Mouse (Mus musculus): ENCODE results near the gene Stk17b. TPM values are rescaled to one million over a fixed set of nuclear protein-coding genes. Genes with fewer than 3 reads are reported as not detected.
"Not testable (repeated sequence)": the region's sequence is repeated elsewhere in the genome, so short reads cannot be mapped to it uniquely, and the experiment has no call there.

Gene Stk17b
- polyA plus RNA-seq, 1 experiment from 2014 or later = 14.6 TPM

DNA sequence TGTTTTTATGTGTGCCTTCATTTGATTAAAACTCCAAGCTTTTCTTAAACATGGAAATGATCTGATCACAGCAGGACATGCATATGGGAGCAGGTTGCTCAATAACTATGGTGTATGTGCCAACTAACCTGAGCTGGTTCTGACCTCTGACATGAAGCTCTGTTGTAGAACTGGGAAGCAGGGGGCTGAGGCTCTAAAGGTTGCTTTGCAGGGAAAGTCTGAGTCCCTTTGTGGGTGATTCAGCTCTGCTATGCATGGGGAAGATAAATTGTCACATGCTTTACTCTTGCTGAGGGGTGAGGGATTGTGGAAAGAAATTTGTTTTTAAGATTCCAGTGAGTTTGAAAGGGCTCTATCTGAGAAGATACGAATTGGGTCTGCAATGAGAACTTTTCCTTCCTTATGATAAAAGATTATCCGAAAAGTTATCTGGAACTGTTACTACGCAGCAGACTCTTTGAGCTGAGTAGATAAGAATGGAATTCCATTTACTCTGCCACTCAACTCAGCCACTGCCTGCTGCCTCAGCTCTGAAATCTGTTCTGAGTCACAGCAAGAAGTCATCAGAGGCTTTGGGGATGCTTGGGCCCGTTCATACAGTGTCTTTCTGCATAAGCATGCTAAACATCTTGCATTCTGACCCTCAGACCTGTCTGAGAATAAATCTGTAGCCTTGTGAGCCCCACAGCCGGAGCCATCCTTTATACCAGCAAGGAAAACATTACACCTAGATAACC, 56.4 kb downstream of the Stk17b start:
- H3K4me3 ChIP-seq (ENCODE audit: low read depth, low read length) = no peak overlapping the region
- no peak overlapping the region for H3K9ac ChIP-seq (ENCODE audit: low read length)
- no peak overlapping the region for H3K27ac ChIP-seq (replicated peaks)
- no peak overlapping the region for H3K4me2 ChIP-seq (replicated peaks; ENCODE audit: low read depth)
- WGBS = 30% methylated on average over 5 of the region's 5 CpGs
- no peaks in the 10 kb centered on the region for H3K9me3 ChIP-seq (ENCODE audit: control insufficient read depth, low read length)
- no peaks in the 10 kb centered on the region for H3K27me3 ChIP-seq (ENCODE audit: control insufficient read depth, insufficient read depth, low read length)
- ATAC-seq (ENCODE audit: low FRiP score, low TSS enrichment) (peak; percentile 53; the same call in 1 of the 2 replicates), DNase-seq (ENCODE audit: low spot score) (no peak)
- no peaks in the 10 kb centered on the region for H3K4me1 ChIP-seq (replicated peaks; ENCODE audit: control insufficient read depth, insufficient read depth)
- H3K36me3 ChIP-seq (ENCODE audit: control insufficient read depth, insufficient read depth, low read length) = no peaks in the 10 kb centered on the region
- TF ChIP-seq EP300 (optimal IDR thresholded peaks at IDR 0.05) (no peak), CTCF (IDR thresholded peaks at IDR 0.05; ENCODE audit: low read depth) (no peak)

DNA sequence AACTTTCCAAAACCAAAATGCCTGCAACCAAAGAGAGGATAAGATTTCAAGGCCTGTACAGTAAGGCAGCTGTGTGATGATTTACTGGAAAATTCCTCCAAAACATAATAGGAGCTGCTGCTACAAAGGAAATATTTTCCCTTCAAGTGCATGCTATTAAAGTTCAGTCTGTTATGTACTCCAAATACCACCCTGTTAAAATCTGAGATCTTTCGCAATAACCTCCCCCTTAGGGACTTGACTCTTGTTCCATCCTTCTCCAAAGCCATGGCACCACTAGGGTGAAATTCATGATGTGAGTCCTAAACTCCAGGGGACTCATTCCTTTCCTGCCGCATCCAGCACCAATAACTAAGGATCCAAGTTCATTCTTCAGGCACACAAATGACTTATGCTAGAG, 58.1 kb downstream of the Stk17b start:
- Histone ChIP-seq H3K27me3 (ENCODE audit: control insufficient read depth, insufficient read depth, low read length) (no peaks in the 10 kb centered on the region), H3K27ac (replicated peaks) (no peak overlapping the region), H3K9ac (ENCODE audit: low read length) (no peak overlapping the region), H3K4me3 (ENCODE audit: low read depth, low read length) (no peak overlapping the region), H3K4me2 (replicated peaks; ENCODE audit: low read depth) (no peak overlapping the region), H3K4me1 (replicated peaks; ENCODE audit: control insufficient read depth, insufficient read depth) (no peaks in the 10 kb centered on the region), H3K36me3 (ENCODE audit: control insufficient read depth, insufficient read depth, low read length) (no peaks in the 10 kb centered on the region), H3K9me3 (ENCODE audit: control insufficient read depth, low read length) (no peaks in the 10 kb centered on the region)
- WGBS = 92% methylated on average over 2 of the region's 2 CpGs
- DNase-seq (ENCODE audit: low spot score) (no peak), ATAC-seq (ENCODE audit: low FRiP score, low TSS enrichment) (no peak)
- TF ChIP-seq CTCF (IDR thresholded peaks at IDR 0.05; ENCODE audit: low read depth) (no peak), EP300 (optimal IDR thresholded peaks at IDR 0.05) (no peak)

DNA sequence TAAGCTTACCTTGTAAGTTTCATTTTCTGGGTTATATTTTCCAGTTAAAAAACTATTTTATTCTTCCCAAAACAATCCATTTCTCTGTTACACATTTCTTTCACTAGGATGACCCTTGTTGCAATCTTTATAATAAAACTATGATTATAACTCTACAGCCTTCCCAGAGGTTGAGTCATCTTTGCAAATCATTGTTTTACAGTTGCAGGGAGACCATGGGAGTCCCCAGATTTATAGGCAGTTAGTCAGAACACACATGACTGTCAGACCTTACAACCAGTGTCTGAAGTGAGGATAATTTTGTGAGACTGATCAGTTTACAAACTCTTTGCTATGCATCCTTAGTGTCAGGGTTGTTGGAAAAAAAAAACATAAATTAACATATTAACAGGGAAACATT, 63.7 kb downstream of the Stk17b start:
- Histone ChIP-seq H3K9ac (ENCODE audit: low read length) (no peak overlapping the region), H3K9me3 (ENCODE audit: control insufficient read depth, low read length) (no peaks in the 10 kb centered on the region), H3K4me1 (replicated peaks; ENCODE audit: control insufficient read depth, insufficient read depth) (no peaks in the 10 kb centered on the region), H3K27me3 (ENCODE audit: control insufficient read depth, insufficient read depth, low read length) (no peaks in the 10 kb centered on the region), H3K4me3 (ENCODE audit: low read depth, low read length) (no peak overlapping the region), H3K4me2 (replicated peaks; ENCODE audit: low read depth) (no peak overlapping the region), H3K36me3 (ENCODE audit: control insufficient read depth, insufficient read depth, low read length) (no peaks in the 10 kb centered on the region), H3K27ac (replicated peaks) (no peak overlapping the region)
- ATAC-seq (ENCODE audit: low FRiP score, low TSS enrichment) (no peak), DNase-seq (ENCODE audit: low spot score) (no peak)
- no peak for TF ChIP-seq EP300 (optimal IDR thresholded peaks at IDR 0.05)
- no peak for TF ChIP-seq CTCF (IDR thresholded peaks at IDR 0.05; ENCODE audit: low read depth)

DNA sequence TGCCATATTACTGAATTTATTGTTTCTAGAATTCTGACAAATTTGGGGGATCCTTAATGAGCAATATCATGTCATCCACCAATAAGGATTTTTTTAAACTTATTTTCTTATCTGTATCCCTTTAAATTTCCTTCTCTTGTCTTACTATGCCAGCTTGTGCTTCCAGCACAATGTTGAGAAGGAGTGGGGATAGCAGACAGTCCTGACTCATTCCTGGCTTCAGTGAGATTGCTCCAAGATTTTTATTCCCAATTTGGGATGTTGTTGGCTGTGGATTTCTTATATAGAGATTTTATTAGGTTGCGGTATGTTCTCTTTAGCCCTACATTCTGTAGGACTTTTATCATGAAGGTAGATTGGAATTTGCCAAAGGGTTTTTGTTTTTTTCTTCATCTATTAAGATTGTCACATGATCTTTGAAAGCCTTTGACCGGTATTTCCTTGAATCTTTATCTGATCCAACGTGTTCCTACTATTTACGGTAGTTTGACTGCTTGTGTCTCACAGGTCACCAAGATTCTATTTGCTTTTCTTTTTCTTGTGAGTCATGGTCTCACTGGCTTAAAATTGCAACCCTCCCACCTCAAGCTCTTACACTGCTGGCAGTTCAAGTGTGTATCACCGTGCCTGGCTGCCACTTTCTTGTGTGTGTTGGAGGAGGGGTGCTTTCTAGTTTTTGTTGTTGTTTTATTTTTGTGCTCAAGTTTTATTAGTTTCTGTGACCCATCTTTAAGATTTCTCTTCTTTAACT, 64.2 kb downstream of the Stk17b start:
- Histone ChIP-seq H3K27me3 (ENCODE audit: control insufficient read depth, insufficient read depth, low read length) (no peaks in the 10 kb centered on the region), H3K36me3 (ENCODE audit: control insufficient read depth, insufficient read depth, low read length) (no peaks in the 10 kb centered on the region), H3K4me2 (replicated peaks; ENCODE audit: low read depth) (no peak overlapping the region), H3K4me3 (ENCODE audit: low read depth, low read length) (no peak overlapping the region), H3K4me1 (replicated peaks; ENCODE audit: control insufficient read depth, insufficient read depth) (no peaks in the 10 kb centered on the region), H3K27ac (replicated peaks) (no peak overlapping the region), H3K9me3 (ENCODE audit: control insufficient read depth, low read length) (no peaks in the 10 kb centered on the region), H3K9ac (ENCODE audit: low read length) (no peak overlapping the region)
- WGBS = 43% methylated on average over 5 of the region's 5 CpGs
- DNase-seq (ENCODE audit: low spot score) (peak; percentile 23), ATAC-seq (ENCODE audit: low FRiP score, low TSS enrichment) (peak; percentile 93)
- TF ChIP-seq CTCF (IDR thresholded peaks at IDR 0.05; ENCODE audit: low read depth) (no peak), EP300 (optimal IDR thresholded peaks at IDR 0.05) (no peak)

DNA sequence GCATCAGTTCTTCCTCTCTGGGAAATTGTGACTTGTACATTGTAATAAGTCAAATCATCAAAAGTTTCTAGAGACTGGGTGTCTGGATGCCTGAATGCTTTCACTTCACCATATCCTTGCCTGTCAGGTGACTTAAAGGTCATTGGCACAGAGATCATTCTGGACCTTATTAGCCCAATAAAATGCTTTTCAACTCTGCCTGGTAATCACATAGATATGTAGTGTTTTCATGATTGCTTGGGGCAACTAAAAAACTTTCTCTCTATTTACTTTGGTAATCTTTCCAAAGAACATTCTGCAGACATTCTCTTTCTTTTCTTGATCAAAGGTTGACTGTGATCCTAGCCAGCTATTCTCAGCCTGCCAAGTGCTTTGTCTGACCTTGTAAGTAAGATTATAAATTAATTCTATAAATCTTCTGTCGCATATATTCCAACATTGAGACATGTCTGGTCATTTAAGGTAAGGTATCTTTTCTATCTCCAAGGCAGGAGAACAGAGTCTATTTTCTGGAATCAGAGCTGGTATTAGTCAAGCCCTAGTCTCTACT, 69.0 kb downstream of the Stk17b start:
- H3K9ac ChIP-seq (ENCODE audit: low read length) = no peak overlapping the region
- no peaks in the 10 kb centered on the region for H3K4me1 ChIP-seq (replicated peaks; ENCODE audit: control insufficient read depth, insufficient read depth)
- H3K27me3 ChIP-seq (ENCODE audit: control insufficient read depth, insufficient read depth, low read length) = no peaks in the 10 kb centered on the region
- no peak overlapping the region for H3K27ac ChIP-seq (replicated peaks)
- ATAC-seq (ENCODE audit: low FRiP score, low TSS enrichment) = peak; percentile 67
- H3K4me2 ChIP-seq (replicated peaks; ENCODE audit: low read depth) = no peak overlapping the region
- no peak for TF ChIP-seq CTCF (IDR thresholded peaks at IDR 0.05; ENCODE audit: low read depth)
- no peak for TF ChIP-seq EP300 (optimal IDR thresholded peaks at IDR 0.05)
- H3K36me3 ChIP-seq (ENCODE audit: control insufficient read depth, insufficient read depth, low read length) = no peaks in the 10 kb centered on the region
- H3K9me3 ChIP-seq (ENCODE audit: control insufficient read depth, low read length) = no peaks in the 10 kb centered on the region
- DNase-seq (ENCODE audit: low spot score) = no peak
- no peak overlapping the region for H3K4me3 ChIP-seq (ENCODE audit: low read depth, low read length)
- WGBS = 43% methylated on average over 1 of the region's 1 CpGs

DNA sequence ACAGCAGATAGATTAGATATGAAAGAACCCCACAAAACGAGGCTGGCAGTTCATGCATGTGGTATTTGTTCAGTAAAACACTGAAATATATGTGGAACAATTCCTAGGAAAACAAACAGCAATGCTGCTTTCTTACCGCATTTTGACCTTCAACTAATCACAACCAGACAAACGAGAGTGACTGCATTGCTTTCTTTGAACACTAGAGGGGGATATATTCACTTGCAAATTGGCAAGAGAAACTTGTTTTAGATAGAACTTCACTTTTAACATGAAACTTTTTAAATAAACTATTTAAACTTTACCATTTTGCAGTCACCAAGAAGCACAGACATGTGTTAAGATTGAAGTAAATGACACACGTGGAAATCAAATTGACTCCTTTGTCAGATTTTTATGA, 69.6 kb downstream of the Stk17b start:
- Histone ChIP-seq H3K9me3 (ENCODE audit: control insufficient read depth, low read length) (no peaks in the 10 kb centered on the region), H3K4me3 (ENCODE audit: low read depth, low read length) (no peak overlapping the region), H3K9ac (ENCODE audit: low read length) (no peak overlapping the region), H3K36me3 (ENCODE audit: control insufficient read depth, insufficient read depth, low read length) (no peaks in the 10 kb centered on the region), H3K27ac (replicated peaks) (no peak overlapping the region), H3K27me3 (ENCODE audit: control insufficient read depth, insufficient read depth, low read length) (no peaks in the 10 kb centered on the region), H3K4me2 (replicated peaks; ENCODE audit: low read depth) (no peak overlapping the region), H3K4me1 (replicated peaks; ENCODE audit: control insufficient read depth, insufficient read depth) (no peaks in the 10 kb centered on the region)
- WGBS = 2% methylated on average over 4 of the region's 4 CpGs
- ATAC-seq (ENCODE audit: low FRiP score, low TSS enrichment) (no peak), DNase-seq (ENCODE audit: low spot score) (no peak)
- TF ChIP-seq CTCF (IDR thresholded peaks at IDR 0.05; ENCODE audit: low read depth) (peak; percentile 87), EP300 (optimal IDR thresholded peaks at IDR 0.05) (no peak)

DNA sequence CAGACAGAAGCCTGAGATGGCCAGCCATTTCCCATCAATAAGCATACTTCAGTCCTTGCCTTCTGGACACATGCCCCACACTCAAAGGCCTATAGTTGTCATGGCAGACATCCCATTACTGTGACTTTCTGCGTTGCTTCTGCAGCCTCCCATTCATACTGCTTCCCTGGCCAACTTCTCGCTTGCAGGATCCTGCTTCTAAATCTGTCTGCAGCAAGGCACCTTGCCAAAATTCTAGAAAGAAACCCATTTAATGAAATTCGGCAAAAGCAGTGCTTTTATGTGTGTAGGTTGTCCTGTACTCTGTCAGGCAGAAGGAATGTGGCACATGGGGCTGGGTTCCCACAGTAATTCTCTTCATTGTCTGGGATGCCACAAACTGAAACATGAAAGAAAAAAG, 71.6 kb downstream of the Stk17b start:
- H3K4me2 ChIP-seq (replicated peaks; ENCODE audit: low read depth); H3K9ac ChIP-seq (ENCODE audit: low read length); DNase-seq (ENCODE audit: low spot score); ATAC-seq (ENCODE audit: low FRiP score, low TSS enrichment); H3K36me3 ChIP-seq (ENCODE audit: control insufficient read depth, insufficient read depth, low read length); H3K4me3 ChIP-seq (ENCODE audit: low read depth, low read length); H3K4me1 ChIP-seq (replicated peaks; ENCODE audit: control insufficient read depth, insufficient read depth); H3K27me3 ChIP-seq (ENCODE audit: control insufficient read depth, insufficient read depth, low read length); H3K9me3 ChIP-seq (ENCODE audit: control insufficient read depth, low read length); H3K27ac ChIP-seq (replicated peaks): not testable (repeated sequence)
- 28% methylated on average over 2 of the region's 3 CpGs for WGBS
